Mouse (Mus musculus): ENCODE measurements around the gene Zfhx3.

- no peak for TF ChIP-seq CTCF (IDR thresholded peaks at IDR 0.05; ENCODE audit: low read depth, low read length)
- no peak for TF ChIP-seq POLR2A (IDR thresholded peaks at IDR 0.05; ENCODE audit: extremely low read depth, insufficient read depth, low read length)
Observed at GRCm38 (mm10) chr8:108743238-108743637, 800.8 kb downstream of the Zfhx3 start.
